Mouse (Mus musculus): Measurements from ENCODE around the gene Gm28053.

Gm28053 gene

DNA sequence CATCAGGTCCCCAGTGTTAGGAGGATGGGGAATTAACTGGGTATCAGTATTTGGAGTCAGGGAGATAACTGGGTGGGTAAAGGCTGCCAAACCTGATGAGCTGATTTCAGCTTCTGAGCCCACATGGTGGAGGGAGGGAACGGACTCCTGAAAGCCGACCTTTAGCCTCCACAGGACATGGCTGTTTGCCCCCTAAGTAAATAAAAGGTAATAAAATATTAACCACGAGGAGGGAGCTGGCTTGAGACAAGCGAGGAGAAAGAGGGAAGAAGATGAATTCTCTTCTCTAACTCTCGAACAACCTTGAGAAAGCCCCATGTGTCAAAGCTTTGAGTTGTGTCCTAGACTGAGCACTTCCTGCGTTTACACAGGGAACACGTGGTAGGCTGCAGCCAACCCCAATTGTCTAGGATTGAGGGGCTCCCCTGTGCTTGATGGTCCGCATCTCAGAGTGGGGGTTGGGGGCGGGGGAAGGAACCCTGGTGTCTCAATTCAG, 23.4 kb downstream of the Gm28053 start:
- 44% methylated on average over 9 of the region's 9 CpGs for WGBS

DNA sequence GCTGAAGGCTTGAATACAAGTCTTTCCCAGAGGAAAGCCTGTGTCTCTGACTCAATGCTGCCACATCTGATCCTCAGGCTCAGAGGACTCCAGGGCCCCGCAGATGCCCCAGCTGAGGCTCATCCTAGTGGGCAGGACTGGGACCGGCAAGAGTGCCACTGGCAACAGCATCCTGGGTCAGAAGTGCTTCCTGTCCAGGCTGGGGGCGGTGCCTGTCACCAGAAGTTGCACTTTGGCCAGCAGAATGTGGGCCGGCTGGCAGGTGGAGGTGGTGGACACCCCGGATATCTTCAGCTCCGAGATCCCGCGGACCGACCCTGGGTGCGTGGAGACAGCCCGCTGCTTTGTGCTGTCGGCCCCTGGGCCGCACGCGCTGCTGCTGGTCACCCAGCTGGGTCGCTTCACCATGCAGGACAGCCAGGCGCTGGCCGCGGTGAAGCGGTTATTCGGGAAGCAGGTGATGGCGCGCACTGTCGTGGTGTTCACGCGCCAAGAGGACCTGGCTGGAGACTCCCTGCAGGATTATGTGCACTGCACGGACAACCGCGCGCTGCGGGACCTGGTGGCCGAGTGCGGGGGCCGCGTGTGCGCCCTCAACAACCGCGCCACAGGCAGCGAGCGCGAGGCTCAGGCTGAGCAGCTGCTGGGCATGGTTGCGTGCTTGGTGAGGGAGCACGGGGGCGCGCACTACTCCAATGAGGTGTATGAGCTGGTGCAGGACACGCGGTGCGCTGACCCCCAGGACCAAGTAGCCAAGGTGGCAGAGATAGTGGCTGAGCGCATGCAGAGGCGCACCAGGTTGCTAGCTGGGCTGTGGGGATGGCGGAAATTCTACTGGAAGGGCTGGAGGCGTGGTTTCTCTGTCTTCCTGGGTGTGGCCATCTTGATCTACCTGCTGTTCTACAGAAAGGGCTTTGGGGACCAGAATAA, 24.3 kb downstream of the Gm28053 start:
- 20% methylated on average over 52 of the region's 52 CpGs for WGBS

DNA sequence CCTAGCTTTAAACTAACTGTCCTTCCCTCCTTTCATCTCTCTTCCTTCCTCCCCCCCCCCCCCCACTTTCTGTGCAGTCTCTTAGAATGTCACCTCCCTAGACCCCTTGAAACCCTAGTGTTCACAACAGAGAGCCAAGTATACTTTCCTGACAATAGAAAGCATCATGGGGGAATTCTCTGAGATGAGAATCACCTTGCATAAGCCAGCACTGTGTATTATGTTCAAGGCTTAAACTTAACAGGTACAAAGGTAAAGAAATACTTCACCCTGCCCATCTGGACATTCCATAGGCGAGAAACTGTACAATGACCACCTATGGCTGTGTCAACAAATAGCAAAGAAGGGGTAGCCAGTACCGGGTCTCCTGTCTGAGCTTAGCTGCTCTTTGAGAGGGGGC, 27.1 kb downstream of the Gm28053 start:
- 70% methylated on average over 2 of the region's 2 CpGs for WGBS

DNA sequence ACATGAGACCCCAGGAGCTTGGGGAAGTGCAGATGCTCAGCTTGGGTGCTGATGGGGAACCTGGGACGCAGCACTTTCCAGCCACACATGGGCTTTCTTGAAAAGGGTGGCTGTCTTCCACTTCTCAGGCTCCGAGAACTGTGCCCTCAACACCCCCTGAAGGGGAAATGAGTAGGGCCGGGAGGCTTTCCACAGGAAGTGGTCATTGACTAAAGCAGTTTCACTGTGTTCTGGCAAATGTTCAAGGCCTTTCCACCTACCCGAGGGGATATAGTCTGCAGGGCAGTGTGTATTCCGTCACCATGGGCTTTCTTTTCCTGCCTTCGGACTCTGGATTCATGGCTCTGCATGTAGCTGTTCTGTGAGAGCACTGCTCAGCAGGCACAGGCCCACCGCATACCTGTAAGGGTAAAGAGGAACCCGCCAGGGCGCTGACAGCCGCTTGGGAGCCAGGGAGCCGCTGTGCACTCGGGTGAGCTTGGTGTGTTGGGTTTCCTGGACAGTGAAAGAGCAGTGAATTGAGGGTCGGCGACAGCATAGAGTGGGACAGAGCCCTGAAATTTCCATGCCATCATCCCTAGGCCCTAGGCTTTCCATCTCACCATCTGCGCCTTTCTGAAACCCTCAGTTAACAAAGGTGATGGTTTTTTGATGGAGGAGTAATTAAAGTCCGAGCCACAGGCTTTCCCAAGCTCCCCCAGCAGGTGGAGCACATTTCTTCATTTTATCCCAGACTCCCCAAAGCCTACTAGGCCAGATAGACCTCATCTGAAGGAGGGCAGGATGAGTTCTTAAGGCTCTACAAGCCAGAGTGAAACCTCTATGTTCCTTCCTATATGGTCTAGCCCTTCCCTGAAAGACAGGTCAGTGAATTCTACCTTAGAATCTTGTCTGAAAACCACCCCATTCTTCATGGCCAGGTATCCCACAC, 27.8 kb downstream of the Gm28053 start, which contains the start of gene Gimap5:
Gene Gimap5 (plus strand): TSS at position 239 of the 931 bp plus-strand sequence.
- WGBS: 50% methylated on average over 16 of the region's 16 CpGs

DNA sequence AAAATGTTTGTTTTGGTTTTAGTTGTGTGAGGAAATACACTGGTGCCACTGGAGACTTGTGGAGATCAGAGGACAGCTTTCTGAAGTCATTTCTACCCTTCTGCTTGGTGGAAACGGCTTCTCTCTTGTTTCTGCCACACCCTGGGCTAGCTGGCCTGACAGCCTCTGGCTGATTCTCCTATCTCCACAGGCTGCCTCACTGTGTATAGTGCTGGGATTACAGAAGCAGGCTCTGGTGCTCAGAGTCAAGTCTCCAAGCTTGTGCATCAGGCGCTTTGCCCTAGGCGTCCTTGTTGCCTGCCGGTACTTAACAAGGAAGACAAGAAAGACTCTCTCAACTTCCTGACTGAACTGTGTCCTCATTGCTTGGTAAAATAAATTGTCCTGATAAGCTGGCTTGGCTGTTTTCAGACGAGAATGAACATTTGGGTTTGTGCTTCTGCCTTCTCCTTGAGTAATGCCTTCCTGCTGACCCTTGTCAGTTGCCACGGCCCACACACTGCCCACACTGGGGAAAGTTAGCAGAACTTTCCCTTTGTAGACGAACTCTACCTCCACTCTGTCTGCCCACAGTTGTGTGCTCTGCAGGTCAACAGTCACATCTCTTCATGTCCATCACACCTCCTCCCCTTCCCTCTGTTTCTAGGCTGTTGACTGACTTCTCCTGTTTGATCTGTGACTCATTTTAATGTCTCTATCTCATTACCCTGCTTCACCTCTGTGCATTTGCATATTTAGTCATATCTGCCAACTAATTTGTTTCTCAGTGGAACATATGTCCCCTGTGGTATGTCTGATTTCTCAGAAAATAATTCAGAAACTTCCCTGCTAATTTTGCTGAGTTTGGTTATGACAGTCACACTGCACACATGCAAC, 28.9 kb downstream of the Gm28053 start:
- WGBS: 78% methylated on average over 7 of the region's 7 CpGs

DNA sequence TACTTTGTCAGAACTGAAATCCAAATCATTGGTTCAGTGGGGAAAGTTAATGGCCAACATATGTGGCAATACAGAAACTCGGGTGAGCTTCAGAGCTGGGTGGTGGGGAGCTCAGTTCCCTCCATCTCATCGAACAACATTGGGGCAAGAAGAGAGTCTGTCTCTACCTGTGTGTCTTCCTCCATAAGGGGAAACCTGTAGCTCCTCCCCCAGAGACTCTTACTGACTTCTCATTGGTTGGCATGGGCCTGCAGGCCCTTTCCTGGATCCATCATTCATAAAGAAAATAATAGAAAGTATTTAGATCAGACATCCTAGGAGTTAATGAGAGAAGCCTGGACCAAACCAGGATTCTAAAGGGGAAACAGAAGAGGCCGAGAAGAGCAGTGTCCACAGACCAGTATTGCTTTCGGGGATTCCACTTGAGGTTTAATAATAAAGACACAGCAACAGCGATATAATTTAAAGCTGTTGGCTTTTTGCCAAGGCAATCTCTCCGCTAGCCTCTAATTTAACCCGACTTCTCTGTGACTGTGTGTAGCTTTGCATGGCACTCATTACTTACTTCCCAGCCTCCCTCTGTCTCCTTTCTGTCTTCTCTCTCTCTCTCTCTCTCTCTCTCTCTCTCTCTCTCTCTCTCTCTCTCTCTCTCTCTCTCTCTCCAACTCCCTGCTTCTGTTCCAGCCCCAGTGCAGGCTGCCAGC, 45.3 kb downstream of the Gm28053 start:
- WGBS: 67% methylated on average over 7 of the region's 7 CpGs

DNA sequence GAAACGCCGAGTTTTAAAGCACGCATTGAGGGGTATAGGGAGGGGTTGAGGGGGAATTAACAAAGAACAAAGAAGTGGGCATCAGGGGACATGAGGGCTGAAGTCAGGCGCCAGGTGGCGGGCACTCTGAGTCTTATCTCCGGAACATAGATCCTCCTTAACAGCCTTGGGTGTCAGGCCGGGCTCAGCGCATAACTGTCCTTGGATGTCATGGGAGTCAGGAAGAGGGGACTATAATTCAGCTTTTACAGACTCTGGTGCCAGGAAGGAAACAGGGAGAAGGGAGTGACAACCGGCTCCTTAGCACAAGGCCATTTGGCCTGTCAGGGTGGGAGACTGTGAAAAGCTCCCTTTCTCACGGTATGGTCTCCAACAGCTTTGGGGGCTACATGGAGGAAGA, 46.1 kb downstream of the Gm28053 start:
- WGBS: 96% methylated on average over 10 of the region's 10 CpGs

DNA sequence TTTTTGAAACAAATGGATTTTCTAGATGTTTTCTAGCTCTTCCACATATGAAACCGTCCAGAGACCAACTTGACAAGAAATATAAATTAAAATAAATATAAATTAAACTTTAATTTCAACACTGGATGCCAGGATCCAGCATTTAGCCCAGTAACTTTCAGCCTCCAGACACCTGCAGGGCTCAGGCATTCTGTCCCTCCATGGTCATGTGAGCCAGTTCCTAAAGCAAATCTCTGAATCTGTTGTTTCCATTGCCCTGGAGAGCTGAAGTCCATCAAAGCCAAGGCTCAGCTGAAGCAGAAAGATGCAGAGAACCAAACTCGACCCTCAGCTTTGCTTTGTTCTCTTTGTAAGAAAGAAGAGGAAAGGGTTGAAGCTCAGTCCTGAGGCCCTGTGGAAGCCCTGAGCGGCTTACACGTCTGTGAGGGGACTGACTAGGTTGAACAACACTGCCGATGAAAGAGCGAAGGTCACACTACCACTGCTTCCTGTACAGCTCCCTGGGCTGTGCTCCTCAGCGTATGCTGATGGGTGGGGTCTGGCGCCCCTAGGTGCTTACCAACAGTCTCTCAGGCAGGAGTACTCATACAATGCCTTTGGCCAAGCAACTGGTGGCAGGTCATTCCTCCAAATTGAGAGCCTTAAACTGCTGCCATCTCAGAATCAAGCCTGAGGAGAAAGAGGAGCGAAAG, 49.9 kb downstream of the Gm28053 start:
- 82% methylated on average over 9 of the region's 9 CpGs for WGBS

DNA sequence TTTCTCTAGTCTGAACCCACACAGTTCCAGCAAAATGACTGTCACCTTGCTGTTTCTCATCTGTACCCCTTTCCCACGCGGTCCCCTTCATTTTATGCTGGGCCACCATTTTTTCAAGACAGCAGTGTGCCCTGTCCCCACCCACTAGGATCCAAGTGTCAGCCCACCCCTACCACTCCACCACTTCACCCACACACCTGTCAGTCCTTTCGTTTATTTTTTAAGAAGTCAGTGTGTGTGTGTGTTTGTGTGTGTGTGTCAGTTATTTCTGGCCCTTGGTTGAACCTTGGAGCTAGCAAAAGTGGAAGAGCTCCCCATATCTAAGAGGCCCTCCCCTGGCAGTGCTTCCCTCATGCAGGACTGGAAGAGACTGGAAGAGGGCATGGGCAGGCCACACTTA, 50.5 kb downstream of the Gm28053 start:
- WGBS: 86% methylated on average over 3 of the region's 3 CpGs

DNA sequence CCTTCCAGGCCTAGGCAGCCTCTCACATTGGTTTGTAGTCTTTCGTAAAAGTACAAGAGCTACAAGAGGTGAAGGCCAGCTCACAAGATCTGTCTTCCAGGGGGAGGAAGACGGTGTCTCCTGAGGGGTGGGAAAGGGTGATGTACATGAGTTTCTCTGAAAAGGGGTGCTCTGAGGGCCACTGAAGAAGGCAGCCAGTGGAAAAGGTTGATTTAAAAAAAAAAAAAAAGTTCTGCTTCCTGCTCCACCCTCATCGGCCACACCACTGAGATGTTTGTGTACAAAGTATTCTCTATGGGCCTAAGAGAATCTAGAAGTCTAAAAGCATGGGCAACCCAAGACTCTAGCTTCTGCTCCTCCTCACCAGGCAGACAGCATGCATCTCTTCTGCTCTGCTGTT, 52.3 kb downstream of the Gm28053 start, which contains the start of gene Gimap3:
Gene Gimap3 (minus strand): TSS at position 156 of the 400 bp plus-strand sequence.
- 87% methylated on average over 3 of the region's 3 CpGs for WGBS

DNA sequence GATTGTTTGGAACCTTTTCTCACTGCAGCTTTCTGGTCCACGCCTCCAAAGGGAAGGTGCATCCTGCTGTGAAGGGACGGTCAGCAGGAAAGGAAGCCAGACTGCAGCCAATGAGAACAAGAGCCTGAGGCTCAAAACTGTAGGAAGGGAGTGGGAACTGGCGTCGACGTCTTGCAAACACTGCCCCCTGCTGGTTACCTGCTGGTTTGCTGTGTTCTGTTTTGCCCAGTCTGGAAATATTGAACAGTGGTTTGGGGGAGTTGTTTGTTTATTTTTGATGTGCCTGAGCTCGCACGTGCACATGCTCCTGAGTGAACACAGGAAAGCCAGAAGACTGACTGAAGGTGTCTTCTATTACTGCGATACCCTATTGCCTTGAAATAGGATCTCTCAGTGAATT, 53.6 kb downstream of the Gm28053 start:
- WGBS: 6% methylated on average over 8 of the region's 8 CpGs

DNA sequence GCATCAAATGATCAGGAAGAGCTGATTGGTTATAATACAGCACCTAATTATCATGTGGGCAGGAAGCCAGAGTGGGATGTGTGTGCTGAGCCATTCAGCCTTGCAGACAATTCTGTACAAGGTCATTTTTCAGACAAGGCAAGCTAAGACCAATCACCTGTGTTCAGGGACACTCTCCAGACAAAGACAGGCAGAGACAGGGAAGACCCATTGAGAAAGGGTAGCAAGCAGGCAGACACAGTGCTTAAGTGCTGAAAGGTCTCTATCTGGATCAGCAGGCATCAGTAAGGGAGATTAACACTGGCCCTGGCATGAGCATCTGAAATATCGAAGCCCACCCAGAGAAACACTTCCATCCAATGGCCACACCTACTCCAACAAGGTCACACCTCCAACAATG, 66.0 kb downstream of the Gm28053 start:
- WGBS: 96% methylated on average over 1 of the region's 1 CpGs

DNA sequence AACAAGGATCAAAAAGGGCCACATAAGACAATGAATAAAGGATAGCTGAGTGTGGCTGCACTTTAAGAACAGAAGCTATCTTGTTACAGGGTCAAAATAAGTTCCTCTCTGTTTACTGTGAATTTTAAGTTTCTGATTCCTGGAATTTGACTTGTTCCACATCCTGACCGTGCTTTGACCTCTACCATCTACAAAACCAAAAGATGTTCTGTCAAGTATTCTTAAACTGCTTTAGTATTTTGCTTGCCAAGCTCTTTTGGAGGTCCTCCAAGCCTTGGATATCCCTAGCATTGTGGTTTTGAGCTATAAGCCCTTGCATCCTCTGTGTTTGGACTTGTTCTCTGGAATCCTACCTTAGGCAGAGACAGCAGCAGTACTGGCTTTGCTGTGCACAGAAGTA, 66.8 kb downstream of the Gm28053 start:
- WGBS: 79% methylated on average over 1 of the region's 1 CpGs

DNA sequence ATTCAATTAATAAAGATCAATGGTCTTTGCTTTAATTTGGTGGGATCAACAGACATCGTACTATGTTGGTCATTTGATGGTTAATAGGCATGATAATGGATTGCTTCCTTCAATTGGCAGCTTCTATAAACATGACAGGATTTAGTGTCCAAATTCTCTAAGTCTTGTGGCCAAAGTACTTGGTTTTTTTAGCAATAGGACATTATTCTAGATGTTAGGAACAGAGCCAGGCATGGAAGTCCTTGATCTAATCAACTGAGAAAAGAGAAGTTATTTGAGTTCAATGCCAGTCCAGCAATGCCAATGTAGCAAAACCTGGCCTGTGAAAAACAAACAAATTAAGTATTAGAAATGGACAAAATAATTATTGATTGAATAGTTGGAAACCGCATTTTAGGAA, 67.2 kb downstream of the Gm28053 start:
- WGBS: 73% methylated on average over 2 of the region's 2 CpGs

DNA sequence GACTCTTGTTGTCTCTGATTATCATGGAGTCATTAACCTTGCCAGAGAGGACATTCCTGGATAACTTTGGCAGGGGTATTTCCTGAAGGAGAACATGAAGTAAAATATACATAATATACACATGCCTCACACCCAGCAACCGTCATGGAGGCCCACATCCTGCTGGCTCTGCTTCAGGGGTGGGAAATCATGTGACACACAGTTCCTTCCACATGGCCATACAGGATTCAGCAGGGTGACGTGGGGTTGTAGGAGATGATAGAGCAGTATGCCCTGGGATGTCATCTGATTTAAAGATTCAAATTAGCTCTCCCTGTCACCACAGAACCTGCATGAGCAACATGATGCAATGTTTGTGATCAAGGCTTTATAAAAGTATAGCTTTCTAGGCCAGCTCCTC, 69.5 kb downstream of the Gm28053 start:
- WGBS: 84% methylated on average over 2 of the region's 2 CpGs

DNA sequence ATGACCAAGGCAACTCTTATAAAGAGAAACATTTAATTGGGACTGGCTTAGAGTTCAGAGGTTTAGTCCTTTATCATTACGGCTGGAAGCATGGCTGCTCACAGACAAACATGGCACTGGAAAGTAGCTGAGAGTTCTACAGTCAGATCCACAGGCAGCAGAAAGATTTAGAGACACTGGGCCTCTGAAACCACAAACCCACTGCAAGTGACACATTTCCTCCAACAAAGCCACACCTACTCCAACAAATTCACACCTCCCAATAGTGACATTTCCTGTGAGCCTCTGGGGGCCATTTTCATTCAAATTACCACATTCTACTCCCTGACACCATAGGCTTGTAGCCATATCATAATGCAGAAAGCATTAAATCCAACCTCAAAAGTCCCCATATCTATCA, 83.5 kb downstream of the Gm28053 start:
- WGBS: 94% methylated on average over 1 of the region's 1 CpGs

Data from cerebral cortex, adult 2 months (tissue).